Mouse (Mus musculus) neural tube, embryonic 11.5 days (tissue): ENCODE measurements at regions not wholly inside any gene's neighbourhood (a gene's known extent, or its start where the extent isn't known, plus 50 kb on each side); places are given as distances from the start of the nearest gene placed in this dataset.
A peak's percentile ranks its signal among the peaks of the same experiment; 100 is the strongest.

Experiments used
- ATAC-seq: fragments of 200-750 bp; cut with Nextera tagmentation; 2 replicates; pipeline ENCODE4 v1.8.0; 2017; ENCODE audit warnings: moderate number of reproducible peaks, mild to moderate bottlenecking, moderate TSS enrichment, moderate library complexity; ENCODE audit not compliant: insufficient read depth, low FRiP score, low TSS enrichment
- DNase-seq: peaks from one replicate; pipeline ENCODE4 v3.0.0-alpha.2; 2015; ENCODE audit warnings: low spot score
- H3K27ac ChIP-seq: fragments of 300-500 bp; sonication (generic); 2 replicates; pipeline ENCODE4 v1.5.1; 2014; ENCODE audit warnings: low read depth, mild to moderate bottlenecking, low read length
- H3K27me3 ChIP-seq: fragments of 300-500 bp; sonication (generic); 2 replicates; pipeline ENCODE4 v1.6.1; 2014; ENCODE audit warnings: mild to moderate bottlenecking, low read length, mixed read lengths; ENCODE audit not compliant: control insufficient read depth, insufficient read depth
- H3K36me3 ChIP-seq: fragments of 300-500 bp; sonication (generic); 2 replicates; pipeline ENCODE4 v1.6.1; 2014; ENCODE audit warnings: mild to moderate bottlenecking, low read length, moderate library complexity, mixed read lengths; ENCODE audit not compliant: control insufficient read depth, insufficient read depth
- H3K4me1 ChIP-seq: fragments of 300-500 bp; sonication (generic); 2 replicates; pipeline ENCODE4 v1.6.1; 2014; ENCODE audit warnings: low read length, mixed read lengths; ENCODE audit not compliant: control insufficient read depth, insufficient read depth
- H3K4me2 ChIP-seq: fragments of 300-500 bp; sonication (generic); 2 replicates; pipeline ENCODE4 v1.6.1; 2014; ENCODE audit warnings: low read depth, mild to moderate bottlenecking, moderate library complexity
- H3K4me3 ChIP-seq: fragments of 300-500 bp; sonication (generic); 2 replicates; pipeline ENCODE4 v1.5.1; 2014; ENCODE audit warnings: low read depth, low read length
- H3K9ac ChIP-seq: fragments of 300-500 bp; sonication (generic); 2 replicates; pipeline ENCODE4 v1.6.1; 2014; ENCODE audit warnings: mild to moderate bottlenecking, low read length
- H3K9me3 ChIP-seq: fragments of 300-500 bp; sonication (generic); 2 replicates; pipeline ENCODE4 v1.6.1; 2016; ENCODE audit warnings: low read length; ENCODE audit not compliant: control insufficient read depth
- WGBS: fragments of 180-500 bp; shearing (Covaris S2); extraction: QIAGEN DNeasy Blood & Tissue Kit; methylation state at CpG from one replicate; pipeline ENCODE4 v1.1.7; 2014; 5-methylcytosine and 5-hydroxymethylcytosine counted together

GRCm38 (mm10) chr1:159034952-159035351, 54.7 kb upstream of the Pappa2 start:
- Histone ChIP-seq H3K27me3 (no peaks in the 10 kb centered on the region), H3K36me3 (no peaks in the 10 kb centered on the region), H3K4me2 (no peak overlapping the region), H3K9ac (no peak overlapping the region), H3K27ac (no peak overlapping the region), H3K9me3 (no peaks in the 10 kb centered on the region), H3K4me1 (no peaks in the 10 kb centered on the region), H3K4me3 (no peak overlapping the region)
- 73% methylated on average over 2 of the region's 2 CpGs for WGBS
- DNase-seq, result no peak
- no peak for ATAC-seq

- H3K4me3 ChIP-seq, result no peak overlapping the region
- no peaks in the 10 kb centered on the region for H3K27me3 ChIP-seq
- no peaks in the 10 kb centered on the region for H3K9me3 ChIP-seq
- H3K27ac ChIP-seq, result no peak overlapping the region
- ATAC-seq (no peak), DNase-seq (no peak)
- no peaks in the 10 kb centered on the region for H3K4me1 ChIP-seq
- no peak overlapping the region for H3K9ac ChIP-seq
- H3K4me2 ChIP-seq, result no peak overlapping the region
- no peaks in the 10 kb centered on the region for H3K36me3 ChIP-seq
- 80% methylated on average over 6 of the region's 6 CpGs for WGBS
These were observed 56.1 kb upstream of the Pappa2 start for GRCm38 (mm10) chr1:159036371-159036770.

- ATAC-seq (no peak), DNase-seq (no peak)
- H3K36me3 ChIP-seq, result no peaks in the 10 kb centered on the region
- no peaks in the 10 kb centered on the region for H3K9me3 ChIP-seq
- no peaks in the 10 kb centered on the region for H3K4me1 ChIP-seq
- H3K27ac ChIP-seq, result no peak overlapping the region
- H3K4me3 ChIP-seq, result no peak overlapping the region
- H3K9ac ChIP-seq, result no peak overlapping the region
- no peaks in the 10 kb centered on the region for H3K27me3 ChIP-seq
- WGBS, result 76% methylated on average over 4 of the region's 4 CpGs
- no peak overlapping the region for H3K4me2 ChIP-seq
These were observed 65.6 kb upstream of the Pappa2 start for GRCm38 (mm10) chr1:159045870-159046385.

GRCm38 (mm10) chr1:159065024-159065423, 84.7 kb upstream of the Pappa2 start:
- Histone ChIP-seq H3K9me3 (no peaks in the 10 kb centered on the region), H3K4me1 (no peaks in the 10 kb centered on the region), H3K36me3 (no peaks in the 10 kb centered on the region), H3K9ac (no peak overlapping the region), H3K27me3 (no peaks in the 10 kb centered on the region), H3K4me3 (no peak overlapping the region), H3K4me2 (no peak overlapping the region), H3K27ac (no peak overlapping the region)
- 68% methylated on average over 1 of the region's 1 CpGs for WGBS
- DNase-seq, result no peak
- no peak for ATAC-seq

GRCm38 (mm10) chr1:159099205-159099604, 118.9 kb upstream of the Pappa2 start:
- DNase-seq (no peak), ATAC-seq (no peak)
- no peaks in the 10 kb centered on the region for H3K4me1 ChIP-seq
- H3K4me3 ChIP-seq, result no peak overlapping the region
- H3K36me3 ChIP-seq, result no peaks in the 10 kb centered on the region
- H3K27me3 ChIP-seq, result no peaks in the 10 kb centered on the region
- no peak overlapping the region for H3K4me2 ChIP-seq
- H3K9ac ChIP-seq, result no peak overlapping the region
- H3K27ac ChIP-seq, result no peak overlapping the region
- no peaks in the 10 kb centered on the region for H3K9me3 ChIP-seq
- WGBS, result 94% methylated on average over 2 of the region's 2 CpGs

GRCm38 (mm10) chr1:159122201-159122600, 109.9 kb upstream of the Cop1 start:
- no peaks in the 10 kb centered on the region for H3K27me3 ChIP-seq
- no peak overlapping the region for H3K9ac ChIP-seq
- H3K27ac ChIP-seq, result no peak overlapping the region
- H3K4me1 ChIP-seq, result no peaks in the 10 kb centered on the region
- H3K36me3 ChIP-seq, result no peaks in the 10 kb centered on the region
- WGBS, result 86% methylated on average over 3 of the region's 3 CpGs
- ATAC-seq, result no peak
- DNase-seq, result no peak
- H3K9me3 ChIP-seq, result no peaks in the 10 kb centered on the region
- H3K4me2 ChIP-seq, result no peak overlapping the region
- H3K4me3 ChIP-seq, result no peak overlapping the region

GRCm38 (mm10) chr1:159124874-159125273, 107.2 kb upstream of the Cop1 start:
- no peak for ATAC-seq
- no peak for DNase-seq
- no peaks in the 10 kb centered on the region for H3K36me3 ChIP-seq
- no peaks in the 10 kb centered on the region for H3K4me1 ChIP-seq
- H3K27ac ChIP-seq, result no peak overlapping the region
- no peaks in the 10 kb centered on the region for H3K9me3 ChIP-seq
- no peaks in the 10 kb centered on the region for H3K27me3 ChIP-seq
- no peak overlapping the region for H3K4me3 ChIP-seq
- no peak overlapping the region for H3K4me2 ChIP-seq
- H3K9ac ChIP-seq, result no peak overlapping the region

GRCm38 (mm10) chr1:159135301-159135700, 96.8 kb upstream of the Cop1 start:
- Histone ChIP-seq H3K9me3 (no peaks in the 10 kb centered on the region), H3K4me2 (no peak overlapping the region)
- peak; percentile 65; the same call in 1 of the 2 replicates for ATAC-seq

GRCm38 (mm10) chr1:159147788-159148497, 84.2 kb upstream of the Cop1 start:
- H3K4me2 ChIP-seq, result no peak overlapping the region
- no peak overlapping the region for H3K9ac ChIP-seq
- ATAC-seq, result no peak
- no peaks in the 10 kb centered on the region for H3K9me3 ChIP-seq
- H3K4me3 ChIP-seq, result no peak overlapping the region
- no peaks in the 10 kb centered on the region for H3K36me3 ChIP-seq
- DNase-seq, result no peak
- H3K27me3 ChIP-seq, result no peaks in the 10 kb centered on the region
- WGBS, result 87% methylated on average over 8 of the region's 8 CpGs
- no peak overlapping the region for H3K27ac ChIP-seq
- H3K4me1 ChIP-seq, result no peaks in the 10 kb centered on the region

More at GRCm38 (mm10) chr1:159135301-159135700, 96.8 kb upstream of the Cop1 start:
- WGBS, result 18% methylated on average over 10 of the region's 10 CpGs
- Histone ChIP-seq H3K4me3 (no peak overlapping the region), H3K9ac (no peak overlapping the region), H3K27me3 (no peaks in the 10 kb centered on the region), H3K36me3 (no peaks in the 10 kb centered on the region), H3K4me1 (no peaks in the 10 kb centered on the region), H3K27ac (no peak overlapping the region)
- peak; percentile 81 for DNase-seq
